Mouse (Mus musculus): ENCODE data around the gene Oaz1. TPM values are rescaled to one million over a fixed set of nuclear protein-coding genes. Genes with fewer than 3 reads are reported as not detected.

Gene Oaz1
- polyA plus RNA-seq, 1 experiment from 2014 or later, result 1,935 TPM

DNA sequence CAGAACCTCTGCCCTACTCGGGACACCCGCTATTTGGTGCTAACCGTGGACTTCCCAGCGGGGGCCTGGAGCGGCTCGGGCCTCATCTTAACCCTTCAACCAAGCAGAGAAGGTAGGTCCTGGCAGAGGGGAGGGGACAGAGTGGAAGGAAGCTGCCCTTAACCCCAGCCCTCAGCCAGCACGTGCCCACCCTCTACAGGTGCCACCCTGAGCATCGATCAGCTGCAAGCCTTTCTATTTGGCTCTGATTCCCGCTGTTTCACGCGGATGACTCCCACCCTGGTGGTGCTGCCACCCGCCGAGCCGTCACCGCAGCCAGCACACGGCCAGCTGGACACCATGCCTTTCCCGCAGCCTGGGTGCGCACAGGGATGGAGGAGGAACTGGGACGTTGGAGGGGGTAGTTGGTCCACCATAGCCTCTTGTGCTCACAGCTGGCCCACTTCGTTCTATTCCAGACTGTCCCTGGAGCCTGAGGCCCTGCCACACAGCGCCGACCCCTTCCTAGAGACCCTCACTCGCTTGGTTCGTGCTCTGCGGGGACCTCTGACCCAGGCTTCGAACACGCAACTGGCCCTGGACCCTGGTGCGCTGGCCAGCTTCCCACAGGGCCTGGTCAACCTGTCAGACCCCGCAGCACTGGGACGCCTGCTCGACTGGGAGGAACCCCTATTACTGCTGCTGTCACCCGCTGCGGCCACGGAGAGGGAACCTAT, 20.0 kb upstream of the Oaz1 start:
- WGBS (ENCODE audit: insufficient replicate concordance), result 44% methylated on average over 34 of the region's 34 CpGs
- H3K9me3 ChIP-seq (replicated peaks; ENCODE audit: control insufficient read depth, low read length), result no peaks in the 10 kb centered on the region
- peaks cover 51% of the 10 kb centered on the region for H3K4me1 ChIP-seq (ENCODE audit: control insufficient read depth, insufficient read depth, low read length)
- H3K9ac ChIP-seq (ENCODE audit: low read depth, low read length), result peak overlapping the region; percentile 73
- H3K36me3 ChIP-seq (ENCODE audit: control insufficient read depth, insufficient read depth, low read length), result peaks cover 18% of the 10 kb centered on the region
- H3K4me3 ChIP-seq (ENCODE audit: low read depth, low read length), result peak overlapping the region; percentile 48
- H3K27ac ChIP-seq (ENCODE audit: low read depth, low read length), result peak overlapping the region; percentile 64
- ATAC-seq (replicated peaks; ENCODE audit: insufficient number of reproducible peaks, low FRiP score, low TSS enrichment), result no peak
- peak overlapping the region; percentile 96 for H3K4me2 ChIP-seq
- H3K27me3 ChIP-seq (ENCODE audit: control insufficient read depth, insufficient read depth, low read length), result peaks cover 11% of the 10 kb centered on the region

DNA sequence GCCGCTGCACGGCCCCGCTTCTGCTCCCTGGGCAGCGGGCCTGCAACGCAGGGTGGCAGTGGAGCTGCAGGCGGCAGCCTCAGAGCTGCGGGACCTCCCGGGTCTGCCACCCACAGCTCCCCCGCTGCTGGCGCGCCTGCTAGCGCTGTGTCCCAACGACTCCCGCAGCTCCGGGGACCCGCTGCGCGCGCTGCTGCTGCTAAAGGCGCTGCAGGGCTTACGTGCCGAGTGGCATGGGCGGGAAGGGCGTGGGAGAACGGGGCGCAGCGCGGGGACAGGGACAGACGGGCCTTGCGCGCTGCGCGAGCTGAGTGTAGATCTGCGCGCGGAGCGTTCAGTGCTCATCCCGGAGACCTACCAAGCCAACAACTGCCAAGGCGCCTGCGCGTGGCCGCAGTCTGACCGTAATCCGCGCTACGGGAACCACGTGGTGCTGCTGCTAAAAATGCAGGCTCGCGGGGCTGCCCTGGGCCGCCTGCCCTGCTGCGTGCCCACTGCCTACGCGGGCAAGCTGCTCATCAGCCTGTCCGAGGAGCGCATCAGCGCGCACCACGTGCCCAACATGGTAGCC, 19.3 kb upstream of the Oaz1 start:
- Histone ChIP-seq H3K4me3 (ENCODE audit: low read depth, low read length) (peak overlapping the region; percentile 48), H3K36me3 (ENCODE audit: control insufficient read depth, insufficient read depth, low read length) (peaks cover 16% of the 10 kb centered on the region), H3K9ac (ENCODE audit: low read depth, low read length) (peak overlapping the region; percentile 73), H3K27ac (ENCODE audit: low read depth, low read length) (peak overlapping the region; percentile 64), H3K27me3 (ENCODE audit: control insufficient read depth, insufficient read depth, low read length) (peaks cover 11% of the 10 kb centered on the region), H3K4me2 (peak overlapping the region; percentile 96), H3K4me1 (ENCODE audit: control insufficient read depth, insufficient read depth, low read length) (peaks cover 51% of the 10 kb centered on the region), H3K9me3 (replicated peaks; ENCODE audit: control insufficient read depth, low read length) (no peaks in the 10 kb centered on the region)
- peak; percentile 13; the same call in 1 of the 2 replicates for ATAC-seq (replicated peaks; ENCODE audit: insufficient number of reproducible peaks, low FRiP score, low TSS enrichment)
- 1% methylated on average over 57 of the region's 58 CpGs for WGBS (ENCODE audit: insufficient replicate concordance)

DNA sequence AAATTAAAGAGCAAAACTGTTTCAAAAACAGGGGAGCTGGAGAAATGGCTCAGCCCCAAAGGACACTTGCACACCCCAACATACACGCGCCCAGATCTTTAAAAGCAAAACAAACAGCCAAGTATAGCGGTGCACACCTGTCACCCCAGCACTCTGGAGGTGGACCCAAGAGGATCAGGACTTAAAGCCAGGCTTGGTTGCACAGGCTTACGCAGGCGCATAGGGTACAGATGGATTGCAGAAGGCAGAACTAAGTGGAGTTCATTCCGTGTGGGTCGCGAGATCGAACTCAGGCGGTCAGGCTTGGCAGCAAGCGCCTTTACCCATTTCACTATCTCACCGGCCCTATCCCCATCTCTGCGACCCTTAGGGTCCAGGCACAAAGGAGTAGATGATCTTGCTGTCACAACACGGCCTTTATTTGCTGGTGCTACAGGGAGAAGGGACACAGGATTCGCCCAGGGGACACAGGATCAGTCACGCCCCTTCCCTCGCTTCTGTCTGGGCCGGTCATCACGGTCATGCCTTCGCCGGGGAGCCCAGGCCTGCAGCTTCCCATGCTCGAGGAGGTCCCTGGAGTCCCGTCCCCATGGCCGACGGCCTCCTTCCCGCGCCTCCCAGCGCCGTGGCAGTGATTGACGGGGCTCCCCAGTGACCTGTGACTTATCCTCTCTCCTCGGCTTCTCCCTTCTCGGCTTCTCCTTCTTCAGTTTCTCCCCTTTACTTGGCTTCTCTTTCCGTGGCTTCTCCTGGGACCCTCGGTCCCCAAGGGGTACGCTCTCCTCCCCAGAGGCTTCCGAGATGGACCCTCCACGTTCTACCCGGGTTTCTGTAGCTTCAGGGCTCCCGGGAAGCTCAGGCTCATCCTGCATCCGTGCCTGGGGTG, 18.1 kb upstream of the Oaz1 start:
- Histone ChIP-seq H3K4me3 (ENCODE audit: low read depth, low read length) (peak overlapping the region; percentile 48), H3K4me1 (ENCODE audit: control insufficient read depth, insufficient read depth, low read length) (peaks cover 51% of the 10 kb centered on the region), H3K27ac (ENCODE audit: low read depth, low read length) (peak overlapping the region; percentile 64), H3K4me2 (peak overlapping the region; percentile 96), H3K9ac (ENCODE audit: low read depth, low read length) (peak overlapping the region; percentile 63), H3K27me3 (ENCODE audit: control insufficient read depth, insufficient read depth, low read length) (peaks cover 11% of the 10 kb centered on the region), H3K9me3 (replicated peaks; ENCODE audit: control insufficient read depth, low read length) (no peaks in the 10 kb centered on the region), H3K36me3 (ENCODE audit: control insufficient read depth, insufficient read depth, low read length) (peaks cover 10% of the 10 kb centered on the region)
- no peak for ATAC-seq (replicated peaks; ENCODE audit: insufficient number of reproducible peaks, low FRiP score, low TSS enrichment)
- WGBS (ENCODE audit: insufficient replicate concordance), result 17% methylated on average over 40 of the region's 40 CpGs

DNA sequence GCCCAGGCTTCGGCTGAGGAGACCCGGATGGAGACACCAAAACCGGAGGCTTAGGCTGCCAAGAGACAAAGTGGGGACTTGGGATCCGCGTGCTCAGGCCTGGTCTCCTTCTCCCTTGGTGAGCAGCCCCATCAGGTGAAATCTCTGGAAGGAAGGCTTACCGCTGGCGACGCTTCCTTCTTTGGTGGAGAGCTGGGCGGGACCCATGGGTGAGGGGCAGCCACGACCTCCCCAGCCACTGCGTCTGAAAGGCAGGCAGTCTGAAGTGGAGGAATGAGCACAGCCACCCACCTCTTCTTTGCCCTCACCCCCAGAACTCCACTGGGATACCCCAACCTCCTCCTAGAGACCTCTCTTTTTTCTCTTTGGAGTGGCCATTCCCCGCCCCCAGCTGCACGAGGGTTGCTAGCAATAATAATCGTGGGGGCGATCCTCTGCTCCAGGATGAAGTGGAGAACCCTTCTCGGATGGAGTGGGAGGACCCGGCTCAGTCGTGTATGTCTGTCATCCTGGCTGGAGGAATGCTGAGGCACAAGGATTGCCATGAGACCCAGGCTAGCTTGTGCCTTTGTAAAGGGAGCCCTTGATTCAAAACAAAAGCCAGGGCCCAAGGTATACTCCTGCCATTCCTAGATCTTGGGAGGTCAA, 17.3 kb upstream of the Oaz1 start:
- Histone ChIP-seq H3K27me3 (ENCODE audit: control insufficient read depth, insufficient read depth, low read length) (peaks cover 11% of the 10 kb centered on the region), H3K4me1 (ENCODE audit: control insufficient read depth, insufficient read depth, low read length) (peaks cover 51% of the 10 kb centered on the region), H3K27ac (ENCODE audit: low read depth, low read length) (peak overlapping the region; percentile 64), H3K9me3 (replicated peaks; ENCODE audit: control insufficient read depth, low read length) (no peaks in the 10 kb centered on the region), H3K4me3 (ENCODE audit: low read depth, low read length) (peak overlapping the region; percentile 48), H3K9ac (ENCODE audit: low read depth, low read length) (peak overlapping the region; percentile 63), H3K36me3 (ENCODE audit: control insufficient read depth, insufficient read depth, low read length) (peaks cover 3% of the 10 kb centered on the region; the same call in 1 of the 2 replicates), H3K4me2 (peak overlapping the region; percentile 96)
- no peak for ATAC-seq (replicated peaks; ENCODE audit: insufficient number of reproducible peaks, low FRiP score, low TSS enrichment)
- WGBS (ENCODE audit: insufficient replicate concordance), result 8% methylated on average over 18 of the region's 18 CpGs

DNA sequence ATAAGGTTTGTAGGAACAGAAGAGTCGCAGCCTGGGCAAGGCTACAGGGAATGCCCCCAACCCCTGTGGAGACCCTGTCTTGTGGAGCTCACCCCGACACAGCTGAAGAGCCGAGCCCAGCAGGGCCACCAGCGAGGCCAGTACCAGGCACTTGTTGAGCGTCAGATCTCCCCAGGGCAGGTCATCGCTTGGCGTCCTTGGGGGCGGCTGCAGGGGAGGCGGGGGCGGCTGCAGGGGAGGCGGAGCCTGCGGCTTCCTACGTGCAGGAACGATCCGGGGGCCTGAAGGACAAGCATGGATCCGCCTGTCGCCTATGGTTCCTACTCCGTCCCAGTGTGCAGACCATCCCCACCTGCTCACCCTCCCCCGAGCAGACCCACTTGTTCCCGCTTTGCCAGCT, 16.4 kb upstream of the Oaz1 start:
- Histone ChIP-seq H3K4me2 (peak overlapping the region; percentile 60), H3K4me1 (ENCODE audit: control insufficient read depth, insufficient read depth, low read length) (peaks cover 45% of the 10 kb centered on the region), H3K36me3 (ENCODE audit: control insufficient read depth, insufficient read depth, low read length) (no peaks in the 10 kb centered on the region), H3K9ac (ENCODE audit: low read depth, low read length) (peak overlapping the region; percentile 50; the same call in 1 of the 2 replicates), H3K4me3 (ENCODE audit: low read depth, low read length) (peak overlapping the region; percentile 27), H3K27me3 (ENCODE audit: control insufficient read depth, insufficient read depth, low read length) (peaks cover 11% of the 10 kb centered on the region), H3K9me3 (replicated peaks; ENCODE audit: control insufficient read depth, low read length) (no peaks in the 10 kb centered on the region), H3K27ac (ENCODE audit: low read depth, low read length) (0 out of 2 replicates have a peak overlapping the region, but pooled peaks have one; percentile 50)
- WGBS (ENCODE audit: insufficient replicate concordance), result 1% methylated on average over 18 of the region's 20 CpGs
- ATAC-seq (replicated peaks; ENCODE audit: insufficient number of reproducible peaks, low FRiP score, low TSS enrichment), result no peak

DNA sequence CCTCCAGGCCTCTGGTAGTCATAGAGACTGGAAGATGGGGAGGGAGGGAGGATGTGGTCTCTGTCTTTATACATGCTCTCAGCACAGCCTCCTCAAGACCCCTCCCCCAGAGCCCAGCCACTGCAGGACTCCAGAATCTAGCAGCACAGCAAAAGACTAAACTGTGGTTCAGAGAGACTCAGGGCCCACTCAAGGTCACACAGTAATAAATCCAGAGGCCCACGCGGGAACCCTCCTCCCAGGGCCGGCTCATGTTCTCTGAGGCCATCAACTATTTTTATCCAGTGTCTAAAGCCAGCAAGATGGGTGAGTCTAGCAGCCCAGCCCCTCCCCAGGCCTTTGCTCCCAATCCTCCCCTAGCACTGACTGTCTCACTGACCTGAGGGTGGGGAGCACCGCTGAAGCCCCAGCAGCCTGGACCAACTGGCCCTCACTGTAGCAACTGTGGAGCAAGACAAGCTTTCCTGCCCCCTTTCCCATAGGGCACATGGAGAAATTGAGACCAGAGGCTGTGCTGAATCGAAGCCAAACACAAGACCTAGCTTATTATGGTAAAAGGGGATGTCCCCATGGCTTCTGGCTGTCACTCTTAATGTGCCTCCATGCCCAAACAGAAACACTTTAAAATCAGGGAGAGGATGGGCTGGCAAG, 13.9 kb upstream of the Oaz1 start:
- 35% methylated on average over 5 of the region's 5 CpGs for whole genome bisulfite sequencing (ENCODE audit: insufficient replicate concordance)
- H3K4me3 ChIP-seq (ENCODE audit: low read depth, low read length), result no peak overlapping the region
- no peak overlapping the region; the same call in 1 of the 2 replicates for H3K9ac ChIP-seq (ENCODE audit: low read depth, low read length)
- no peak overlapping the region for H3K4me2 ChIP-seq
- H3K27ac ChIP-seq (ENCODE audit: low read depth, low read length), result no peak overlapping the region
- ATAC-seq (replicated peaks; ENCODE audit: insufficient number of reproducible peaks, low FRiP score, low TSS enrichment), result no peak
- H3K9me3 ChIP-seq (replicated peaks; ENCODE audit: control insufficient read depth, low read length), result no peaks in the 10 kb centered on the region
- no peaks in the 10 kb centered on the region for H3K36me3 ChIP-seq (ENCODE audit: control insufficient read depth, insufficient read depth, low read length)
- peaks cover 28% of the 10 kb centered on the region for H3K4me1 ChIP-seq (ENCODE audit: control insufficient read depth, insufficient read depth, low read length)
- peaks cover 6% of the 10 kb centered on the region for H3K27me3 ChIP-seq (ENCODE audit: control insufficient read depth, insufficient read depth, low read length)

DNA sequence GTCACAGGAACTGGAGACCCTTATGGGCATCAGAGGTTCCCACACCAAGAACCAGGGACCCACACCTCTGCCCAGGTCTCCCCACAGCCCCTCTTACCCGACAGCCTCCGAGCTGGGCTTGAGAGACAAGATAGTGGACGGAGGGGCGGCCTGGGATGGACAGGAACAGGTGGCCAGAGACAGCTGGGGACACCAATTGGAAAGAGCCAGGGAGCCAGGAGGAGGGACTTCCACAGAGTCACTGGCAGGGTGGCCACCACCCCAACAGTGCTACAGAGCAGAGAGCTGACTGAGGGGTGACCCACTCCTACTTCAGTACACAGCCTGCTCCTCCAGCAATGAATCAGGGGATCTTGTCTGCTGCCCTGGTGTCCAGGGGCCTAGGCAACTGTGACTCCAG, 13.1 kb upstream of the Oaz1 start, which contains the start of gene Jsrp1:
Gene Jsrp1, minus strand, starts transcription at position 133 of the 400 bp plus-strand sequence.
- no peak within 1 kb of the TSS for H3K4me2 ChIP-seq
- H3K9me3 ChIP-seq (replicated peaks; ENCODE audit: control insufficient read depth, low read length), result no peaks in the 10 kb centered on the region
- no peaks in the 10 kb centered on the region for H3K36me3 ChIP-seq (ENCODE audit: control insufficient read depth, insufficient read depth, low read length)
- H3K9ac ChIP-seq (ENCODE audit: low read depth, low read length), result no peak within 1 kb of the TSS; the same call in 1 of the 2 replicates
- ATAC-seq (replicated peaks; ENCODE audit: insufficient number of reproducible peaks, low FRiP score, low TSS enrichment), result no peak
- H3K4me1 ChIP-seq (ENCODE audit: control insufficient read depth, insufficient read depth, low read length), result peaks cover 19% of the 10 kb centered on the region
- WGBS (ENCODE audit: insufficient replicate concordance), result 41% methylated on average over 4 of the region's 4 CpGs
- peaks cover 3% of the 10 kb centered on the region for H3K27me3 ChIP-seq (ENCODE audit: control insufficient read depth, insufficient read depth, low read length)
- H3K27ac ChIP-seq (ENCODE audit: low read depth, low read length), result no peak within 1 kb of the TSS
- no peak within 1 kb of the TSS for H3K4me3 ChIP-seq (ENCODE audit: low read depth, low read length)
